Mouse (Mus musculus) adrenal gland, postnatal 0 days (tissue): ENCODE results near the gene Sirt2. TPM values are rescaled to one million over a fixed set of nuclear protein-coding genes. Genes with fewer than 3 reads are reported as not detected.

Experiments used
- polyA plus RNA-seq: library from polyadenylated mRNA; unstranded; fragments of >200 nt; fragmentation: Nextera tagmentation; extraction: Ambion mirVana; gene quantifications from 2 replicates; pipeline ENCODE4 v1.2.1, GENCODE M21; 2015

Gene Sirt2
- 46.5 and 52.2 TPM in 2 replicates for polyA plus RNA-seq

GRCm38 (mm10) chr7:28766173-28766879 is at the start of gene Sirt2:
Gene Sirt2, plus strand, starts transcription at chr7:28766735.

GRCm38 (mm10) chr7:28741709-28742438 is 24.7 kb upstream of the Sirt2 start, which contains the start of the genes Mrps12 and Sars2:
Gene Mrps12, minus strand, starts transcription at chr7:28741820.
Gene Sars2, plus strand, starts transcription at chr7:28741992.

GRCm38 (mm10) chr7:28756079-28756478 is 10.5 kb upstream of the Sirt2 start, which contains the start of gene Ccer2:
Gene Ccer2, plus strand, starts transcription at chr7:28756174.

GRCm38 (mm10) chr7:28767462-28767965 is 979 bp downstream of the Sirt2 start, which contains the start of gene Nfkbib:
Gene Nfkbib, minus strand, starts transcription at chr7:28767512.

GRCm38 (mm10) chr7:28788307-28789195 is 22.0 kb downstream of the Sirt2 start, which contains the start of gene Rinl:
Gene Rinl, plus strand, starts transcription at chr7:28788969.

GRCm38 (mm10) chr7:28808221-28808941 is 41.8 kb downstream of the Sirt2 start, which contains the start of gene Hnrnpl:
Gene Hnrnpl, plus strand, starts transcription at chr7:28808541.

GRCm38 (mm10) chr7:28824941-28825685 is 58.6 kb downstream of the Sirt2 start, which contains the start of gene Ech1:
Gene Ech1, plus strand, starts transcription at chr7:28825217.

GRCm38 (mm10) chr7:28833723-28834347 is 67.3 kb downstream of the Sirt2 start, which contains the start of gene Lgals4:
Gene Lgals4, plus strand, starts transcription at chr7:28833854.

Other genes with a start within 250 kb of the Sirt2 start
- gene Ifnl3, start 243.9 kb upstream of the Sirt2 start, polyA plus RNA-seq, result not detected in 2 replicates
- gene Sycn, start 225.8 kb upstream of the Sirt2 start, polyA plus RNA-seq, result 0.26 and 0.57 TPM in 2 replicates
- gene Nccrp1, start 219.5 kb upstream of the Sirt2 start, polyA plus RNA-seq, result 0.13 TPM in 1 of 2 replicates, not detected in the other
- 17.9 and 20.9 TPM in 2 replicates for gene Samd4b, start 168.6 kb upstream of the Sirt2 start, polyA plus RNA-seq
- gene Pak4, start 168.6 kb upstream of the Sirt2 start, polyA plus RNA-seq, result 12.7 and 20.0 TPM in 2 replicates
- 0.17 TPM in 1 of 2 replicates, not detected in the other for gene Acp7, start 135.4 kb upstream of the Sirt2 start, polyA plus RNA-seq
- gene Fbxo27, start 73.9 kb upstream of the Sirt2 start, polyA plus RNA-seq, result 3.2 and 5.1 TPM in 2 replicates
- 6.4 and 12.2 TPM in 2 replicates for gene Fbxo17, start 49.9 kb upstream of the Sirt2 start, polyA plus RNA-seq
- gene Mrps12, start 24.9 kb upstream of the Sirt2 start, polyA plus RNA-seq, result 130 and 197 TPM in 2 replicates
- gene Sars2, start 24.7 kb upstream of the Sirt2 start, polyA plus RNA-seq, result 7.9 and 19.9 TPM in 2 replicates
- gene Ccer2, start 10.6 kb upstream of the Sirt2 start, polyA plus RNA-seq, result not detected in 2 replicates
- 30.7 and 43.9 TPM in 2 replicates for gene Nfkbib, start 777 bp downstream of the Sirt2 start, polyA plus RNA-seq
- gene Rinl, start 22.2 kb downstream of the Sirt2 start, polyA plus RNA-seq, result 3.0 and 5.3 TPM in 2 replicates
- gene Hnrnpl, start 41.8 kb downstream of the Sirt2 start, polyA plus RNA-seq, result 156 and 183 TPM in 2 replicates
- 541 and 544 TPM in 2 replicates for gene Ech1, start 58.5 kb downstream of the Sirt2 start, polyA plus RNA-seq
- 18.2 and 18.7 TPM in 2 replicates for gene Lgals4, start 67.1 kb downstream of the Sirt2 start, polyA plus RNA-seq
- gene Lgals7, start 97.1 kb downstream of the Sirt2 start, polyA plus RNA-seq, result 9.4 and 14.7 TPM in 2 replicates
- 0.46 TPM in 1 of 2 replicates, not detected in the other for gene Capn12, start 114.7 kb downstream of the Sirt2 start, polyA plus RNA-seq
- gene Actn4, start 195.6 kb downstream of the Sirt2 start, polyA plus RNA-seq, result 121 and 144 TPM in 2 replicates
- 348 and 365 TPM in 2 replicates for gene Eif3k, start 215.1 kb downstream of the Sirt2 start, polyA plus RNA-seq
- 2.1 and 8.1 TPM in 2 replicates for gene Map4k1, start 215.3 kb downstream of the Sirt2 start, polyA plus RNA-seq